Mouse (Mus musculus): Measurements from ENCODE around the gene Bfar. TPM values are rescaled to one million over a fixed set of nuclear protein-coding genes. Genes with fewer than 3 reads are reported as not detected.

Gene Bfar
- polyA plus RNA-seq (2012; rRNA removed): 26.0 and 28.7 TPM in 2 replicates

DNA sequence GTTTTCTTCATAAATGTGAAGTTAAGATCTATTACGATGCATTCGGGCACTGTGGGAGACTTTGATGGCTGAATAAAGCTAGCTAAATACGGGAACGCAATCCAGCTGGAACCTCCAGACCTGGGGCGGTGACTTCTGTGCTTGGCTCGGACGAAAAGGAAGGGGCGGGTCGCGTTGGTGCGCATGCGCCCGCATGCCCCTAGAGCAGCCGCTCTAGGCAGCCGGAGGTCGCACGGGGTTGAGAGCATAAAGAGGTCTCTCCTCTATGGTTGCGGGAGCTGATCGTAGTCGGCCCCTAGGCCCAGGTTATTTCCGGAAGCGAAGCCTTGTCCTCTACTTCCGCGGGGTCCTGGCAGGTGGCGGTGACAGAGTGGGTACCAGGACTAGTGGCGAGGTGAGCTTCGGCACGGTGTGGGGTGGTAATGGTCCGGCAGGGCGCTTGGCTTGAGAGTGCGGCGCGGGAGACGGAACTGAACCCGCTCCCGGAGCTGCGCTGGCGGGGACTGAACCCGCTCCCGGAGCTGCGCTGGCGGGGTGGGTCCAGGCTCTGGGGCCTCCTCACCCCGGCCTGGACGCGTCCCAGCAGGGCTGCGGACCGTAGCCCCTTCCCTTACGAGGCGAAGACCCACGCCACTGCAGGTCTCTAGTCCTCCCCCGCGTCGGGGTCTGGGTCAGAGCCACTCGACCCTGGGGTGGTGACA lies at the start of gene Bfar, which contains the start of gene 3110001I22Rik:
Bfar (plus strand) TSS at position 174 of the 701 bp plus-strand sequence.
3110001I22Rik (plus strand) TSS at position 245 of the 701 bp plus-strand sequence.

DNA sequence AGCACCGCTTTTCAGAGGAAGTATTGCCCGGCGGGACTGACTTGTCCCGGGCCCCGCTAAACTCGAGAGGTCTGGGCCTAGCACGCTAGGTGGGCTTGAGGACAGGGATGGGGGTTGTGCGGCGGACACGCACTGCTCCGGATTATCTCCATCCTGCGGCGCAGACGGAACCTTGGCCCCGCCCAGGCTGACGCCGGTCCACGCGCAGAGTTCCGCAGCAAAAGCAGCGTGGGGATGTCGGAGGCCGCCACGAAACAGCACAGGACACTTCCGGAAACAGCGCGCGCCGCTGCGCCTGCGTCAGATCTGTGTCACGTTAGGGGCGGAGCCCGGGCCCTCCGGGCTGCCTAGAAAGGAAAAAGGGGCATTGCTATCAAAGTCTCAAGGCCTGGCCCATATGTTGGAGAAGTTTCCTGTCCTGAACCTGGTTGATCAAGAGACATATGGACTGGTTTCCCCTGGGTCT lies 3.7 kb upstream of the Bfar start, which contains the start of gene Parn:
Parn (minus strand) TSS at position 293 of the 466 bp plus-strand sequence.

DNA sequence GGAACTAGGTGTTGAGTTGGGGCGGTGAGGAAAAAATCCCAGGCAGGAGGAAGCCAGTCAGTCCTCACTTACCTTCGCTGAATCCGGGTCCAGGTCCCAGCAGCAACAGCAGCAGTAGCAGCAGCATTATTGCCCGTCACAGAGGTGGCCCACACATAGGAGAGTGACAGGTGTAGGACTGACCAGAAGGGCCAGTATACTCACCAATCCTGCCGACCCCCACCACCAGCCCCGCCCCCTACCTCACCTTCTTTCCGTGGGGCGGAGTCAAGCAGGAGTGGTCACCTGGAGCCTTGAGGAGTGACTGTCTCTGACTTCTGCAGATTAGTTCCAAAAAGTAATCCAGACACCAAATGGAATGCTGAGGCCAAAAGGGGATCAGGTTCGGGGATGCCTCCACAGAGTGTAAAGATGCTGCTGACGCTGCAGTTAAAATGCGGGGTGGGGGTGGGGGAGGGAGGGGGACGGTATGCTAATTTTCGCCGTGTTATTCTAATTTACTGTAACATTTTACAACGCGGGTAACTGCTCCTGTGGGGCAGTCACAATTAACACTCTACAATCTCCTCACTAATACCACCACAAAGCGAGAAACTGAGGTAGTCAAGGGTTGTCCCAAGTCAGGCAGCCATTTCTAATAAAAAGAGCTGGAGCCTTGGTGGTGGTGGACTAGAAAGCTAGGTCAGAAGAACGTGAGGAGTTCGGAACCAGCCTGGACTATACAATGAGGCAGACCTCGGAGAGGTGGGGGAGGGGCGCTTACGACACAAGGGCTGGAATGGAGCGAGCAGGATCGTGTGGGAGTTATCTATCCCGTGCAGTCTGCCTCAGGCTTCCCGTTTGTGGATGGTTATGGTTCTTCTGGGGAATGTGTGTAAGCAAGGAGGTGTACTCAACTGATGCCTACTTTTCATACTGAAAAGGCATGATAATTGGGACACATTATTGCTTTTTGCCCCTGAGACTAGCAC lies 58.9 kb downstream of the Bfar start, which contains the start of gene Pla2g10:
Pla2g10 (minus strand) TSS at position 699 of the 971 bp plus-strand sequence.

Other genes starting within 250 kb of the Bfar start
- 5.8 and 7.0 TPM in 2 replicates for gene Parn, start 3.7 kb upstream of the Bfar start, polyA plus RNA-seq (2012; rRNA removed)
- 1.2 and 1.4 TPM in 2 replicates for gene 3110001I22Rik, start 71 bp downstream of the Bfar start, polyA plus RNA-seq (2012; rRNA removed)
- gene Pla2g10, start 59.1 kb downstream of the Bfar start, polyA plus RNA-seq (2012; rRNA removed): 182 and 199 TPM in 2 replicates
- 5.2 and 5.3 TPM in 2 replicates for gene Rrn3, start 108.8 kb downstream of the Bfar start, polyA plus RNA-seq (2012; rRNA removed)
- 34.6 and 43.9 TPM in 2 replicates for gene Ntan1, start 147.0 kb downstream of the Bfar start, polyA plus RNA-seq (2012; rRNA removed)
- gene Pdxdc1, start 231.3 kb downstream of the Bfar start, polyA plus RNA-seq (2012; rRNA removed): 248 and 303 TPM in 2 replicates
- 3.7 and 5.5 TPM in 2 replicates for gene Mpv17l, start 231.3 kb downstream of the Bfar start, polyA plus RNA-seq (2012; rRNA removed)

Measured in colon, adult 2 months (tissue).